Mouse (Mus musculus): ENCODE measurements around the gene Rtn4. TPM values are rescaled to one million over a fixed set of nuclear protein-coding genes. Genes with fewer than 3 reads are reported as not detected.

Rtn4 gene
- polyA plus RNA-seq, 1 experiment from 2014 or later, result 73.7 TPM

DNA sequence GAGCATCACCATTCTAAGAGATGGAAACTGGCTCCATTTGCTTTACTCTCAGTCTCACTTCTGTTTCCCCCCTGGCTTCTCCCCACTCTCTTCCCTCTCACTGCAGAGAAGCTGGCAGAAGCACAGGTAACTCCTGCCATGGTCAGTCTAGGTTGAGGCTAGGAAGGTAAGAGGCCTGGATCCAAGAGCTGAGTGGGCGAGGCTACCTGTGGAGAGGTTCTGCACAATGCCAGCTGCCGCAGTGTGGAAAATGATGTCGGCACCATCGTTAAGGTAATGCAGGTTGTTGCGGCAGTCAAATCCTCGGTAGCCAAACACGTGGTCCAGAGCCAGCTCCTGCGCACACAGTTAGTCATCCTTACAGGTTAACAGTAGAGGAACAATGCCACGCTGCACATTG, 68.6 kb downstream of the Rtn4 start:
- no peak for ATAC-seq (ENCODE audit: low FRiP score)
- no peak overlapping the region for H3K4me3 ChIP-seq (ENCODE audit: low read depth, low read length)
- DNase-seq (ENCODE audit: low spot score), result no peak
- H3K27ac ChIP-seq (ENCODE audit: low read depth, low read length), result no peak overlapping the region
- WGBS, result 89% methylated on average over 9 of the region's 9 CpGs
- H3K9ac ChIP-seq (ENCODE audit: low read depth, low read length), result no peak overlapping the region
- H3K4me2 ChIP-seq (replicated peaks; ENCODE audit: low read depth, low read length), result no peak overlapping the region
- no peaks in the 10 kb centered on the region for H3K27me3 ChIP-seq (ENCODE audit: control insufficient read depth, insufficient read depth, low read length)
- H3K4me1 ChIP-seq (replicated peaks; ENCODE audit: control insufficient read depth, insufficient read depth, low read length), result no peaks in the 10 kb centered on the region
- H3K36me3 ChIP-seq (ENCODE audit: control insufficient read depth, insufficient read depth, low read length), result no peaks in the 10 kb centered on the region
- H3K9me3 ChIP-seq (ENCODE audit: control insufficient read depth, low read length), result no peaks in the 10 kb centered on the region

DNA sequence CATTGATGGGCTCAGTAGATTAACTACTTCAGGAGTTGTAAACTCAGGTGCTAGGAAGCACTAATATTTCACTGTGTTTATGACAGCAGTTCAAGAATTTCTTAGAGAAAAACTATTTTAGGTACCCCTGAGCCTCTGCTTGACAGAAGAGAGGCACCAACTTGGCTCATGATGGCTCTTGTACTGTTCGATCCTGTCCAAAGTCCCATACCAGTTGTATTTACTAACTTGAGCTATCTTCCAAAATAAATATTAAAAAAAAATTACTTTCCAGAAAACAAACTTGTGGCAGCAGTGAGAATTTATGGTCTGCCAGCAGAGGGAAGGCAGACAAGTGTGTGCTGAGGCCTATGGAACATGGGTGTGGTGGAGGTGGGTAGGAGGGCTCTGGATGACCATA, 70.0 kb downstream of the Rtn4 start:
- no peak overlapping the region for H3K27ac ChIP-seq (ENCODE audit: low read depth, low read length)
- DNase-seq (ENCODE audit: low spot score), result no peak
- H3K4me1 ChIP-seq (replicated peaks; ENCODE audit: control insufficient read depth, insufficient read depth, low read length), result no peaks in the 10 kb centered on the region
- no peaks in the 10 kb centered on the region for H3K36me3 ChIP-seq (ENCODE audit: control insufficient read depth, insufficient read depth, low read length)
- 87% methylated on average over 1 of the region's 1 CpGs for WGBS
- H3K27me3 ChIP-seq (ENCODE audit: control insufficient read depth, insufficient read depth, low read length), result no peaks in the 10 kb centered on the region
- no peak overlapping the region for H3K9ac ChIP-seq (ENCODE audit: low read depth, low read length)
- H3K4me2 ChIP-seq (replicated peaks; ENCODE audit: low read depth, low read length), result no peak overlapping the region
- no peak overlapping the region for H3K4me3 ChIP-seq (ENCODE audit: low read depth, low read length)
- H3K9me3 ChIP-seq (ENCODE audit: control insufficient read depth, low read length), result no peaks in the 10 kb centered on the region
- ATAC-seq (ENCODE audit: low FRiP score), result no peak

DNA sequence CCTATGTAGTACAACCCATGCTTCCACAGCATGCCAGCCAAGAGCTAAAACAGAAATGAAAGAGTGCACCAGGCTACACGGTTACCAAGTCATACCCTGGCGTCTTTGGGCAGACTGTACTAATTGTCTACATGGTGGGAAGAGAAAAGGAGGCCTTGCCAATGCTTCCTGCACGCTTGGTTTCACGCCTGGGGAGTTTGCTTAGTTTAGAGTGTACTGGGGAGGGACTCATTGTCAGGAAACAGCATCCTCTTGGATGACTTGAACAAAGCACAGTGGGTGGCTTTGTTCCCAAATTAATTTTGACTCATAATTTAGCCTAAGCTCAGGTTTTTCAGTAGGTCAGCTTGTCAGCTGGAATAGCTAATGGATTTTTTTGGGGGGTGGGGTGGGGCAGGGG, 72.3 kb downstream of the Rtn4 start:
- Histone ChIP-seq H3K4me1 (replicated peaks; ENCODE audit: control insufficient read depth, insufficient read depth, low read length) (no peaks in the 10 kb centered on the region), H3K27me3 (ENCODE audit: control insufficient read depth, insufficient read depth, low read length) (no peaks in the 10 kb centered on the region), H3K9ac (ENCODE audit: low read depth, low read length) (no peak overlapping the region), H3K4me3 (ENCODE audit: low read depth, low read length) (no peak overlapping the region), H3K4me2 (replicated peaks; ENCODE audit: low read depth, low read length) (no peak overlapping the region), H3K36me3 (ENCODE audit: control insufficient read depth, insufficient read depth, low read length) (no peaks in the 10 kb centered on the region), H3K9me3 (ENCODE audit: control insufficient read depth, low read length) (no peaks in the 10 kb centered on the region), H3K27ac (ENCODE audit: low read depth, low read length) (no peak overlapping the region)
- 66% methylated on average over 4 of the region's 4 CpGs for WGBS
- no peak for DNase-seq (ENCODE audit: low spot score)
- ATAC-seq (ENCODE audit: low FRiP score), result no peak

DNA sequence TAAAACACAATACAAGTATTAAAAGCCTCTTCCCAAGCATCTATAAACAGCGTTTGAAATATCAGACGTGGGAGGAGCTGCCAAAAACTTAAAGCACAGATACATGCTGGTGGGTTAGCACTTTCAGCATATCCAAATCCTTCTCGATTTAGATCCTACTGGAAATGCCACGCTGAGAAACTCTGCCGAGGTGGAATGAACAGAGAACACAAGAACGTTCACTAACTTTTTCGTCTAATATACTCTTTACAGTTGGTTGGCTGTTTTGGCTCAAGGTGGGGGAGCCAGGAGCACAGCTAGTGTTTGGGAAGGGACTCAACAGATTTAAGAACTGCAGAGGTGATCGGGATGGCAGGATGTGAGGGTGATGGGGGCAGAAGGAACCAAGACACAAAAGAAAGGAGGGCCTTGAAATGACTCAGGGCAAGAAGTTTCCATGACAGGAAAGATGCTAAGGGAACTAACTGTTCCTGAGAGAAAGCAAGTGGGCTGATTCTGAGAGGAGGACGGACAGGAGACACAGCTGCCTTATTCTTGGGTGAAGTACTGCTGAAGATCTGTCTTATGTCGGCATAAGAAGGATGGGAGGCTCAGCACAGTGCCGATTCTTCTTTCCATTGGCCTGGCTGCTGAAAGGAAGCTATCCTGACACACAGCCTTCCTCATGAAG, 73.7 kb downstream of the Rtn4 start:
- no peak overlapping the region for H3K27ac ChIP-seq (ENCODE audit: low read depth, low read length)

DNA sequence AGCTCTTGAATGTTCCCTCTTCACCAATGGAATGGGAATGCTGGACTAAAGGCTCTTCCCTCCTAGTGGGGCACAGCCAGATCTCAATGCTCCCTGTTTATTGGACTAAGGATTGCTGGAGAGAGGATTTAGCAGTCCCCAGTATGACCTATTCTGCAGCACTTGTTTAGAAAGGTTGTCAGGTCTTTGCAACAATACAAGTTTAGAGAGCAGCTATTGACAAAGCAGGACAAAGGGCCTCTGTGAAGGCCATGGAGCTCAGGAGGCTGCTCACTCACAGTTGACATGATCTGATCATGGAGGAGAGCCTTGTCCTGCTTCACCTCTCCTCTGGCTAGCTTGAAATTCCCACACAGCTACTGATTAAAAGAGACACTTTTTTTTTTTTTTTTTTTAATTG, 75.8 kb downstream of the Rtn4 start:
- DNase-seq (ENCODE audit: low spot score), result no peak

More for the DNA sequence above, 73.7 kb downstream of the Rtn4 start:
- 82% methylated on average over 11 of the region's 11 CpGs for WGBS
- DNase-seq (ENCODE audit: low spot score) (no peak), ATAC-seq (ENCODE audit: low FRiP score) (no peak)
- Histone ChIP-seq H3K27me3 (ENCODE audit: control insufficient read depth, insufficient read depth, low read length) (no peaks in the 10 kb centered on the region), H3K4me3 (ENCODE audit: low read depth, low read length) (no peak overlapping the region), H3K9me3 (ENCODE audit: control insufficient read depth, low read length) (no peaks in the 10 kb centered on the region), H3K36me3 (ENCODE audit: control insufficient read depth, insufficient read depth, low read length) (no peaks in the 10 kb centered on the region), H3K4me1 (replicated peaks; ENCODE audit: control insufficient read depth, insufficient read depth, low read length) (no peaks in the 10 kb centered on the region), H3K9ac (ENCODE audit: low read depth, low read length) (no peak overlapping the region), H3K4me2 (replicated peaks; ENCODE audit: low read depth, low read length) (no peak overlapping the region)

DNA sequence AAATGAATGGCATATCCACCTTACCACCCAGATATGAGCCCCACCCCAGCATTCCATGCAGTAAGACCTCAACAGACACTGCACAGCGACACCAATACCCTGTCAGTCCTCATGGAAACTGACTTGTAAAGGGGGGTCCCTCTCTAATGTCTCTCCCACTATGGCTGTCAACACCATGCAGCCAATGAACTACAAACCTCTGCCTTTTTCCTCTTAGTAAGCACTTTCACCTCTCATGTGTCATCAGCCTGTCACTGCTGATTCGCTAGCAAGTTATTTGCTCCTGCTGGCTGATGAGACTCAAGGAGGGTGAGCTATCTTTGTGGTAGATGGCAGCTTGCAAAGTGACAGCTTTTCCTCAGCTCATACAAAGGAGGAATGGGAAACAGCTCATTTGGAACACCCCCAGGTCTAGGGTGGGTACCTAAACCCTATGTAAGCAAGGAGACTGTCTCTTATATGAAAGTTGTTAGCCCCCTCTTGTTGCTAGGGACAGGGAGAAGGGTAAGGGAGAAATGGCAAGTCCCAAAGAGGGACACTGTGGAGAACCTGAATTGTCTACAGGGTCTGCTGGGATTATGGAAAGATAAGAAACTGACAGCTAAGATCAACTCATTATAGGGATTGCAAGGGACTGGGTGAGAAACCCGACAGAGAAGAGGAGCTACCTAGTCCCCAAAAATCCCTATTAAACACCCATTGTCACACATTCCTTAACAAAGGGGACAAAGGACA, 78.1 kb downstream of the Rtn4 start:
- no peak for ATAC-seq (ENCODE audit: low FRiP score)
- Histone ChIP-seq H3K9me3 (ENCODE audit: control insufficient read depth, low read length) (no peaks in the 10 kb centered on the region), H3K4me3 (ENCODE audit: low read depth, low read length) (no peak overlapping the region), H3K9ac (ENCODE audit: low read depth, low read length) (no peak overlapping the region), H3K27me3 (ENCODE audit: control insufficient read depth, insufficient read depth, low read length) (no peaks in the 10 kb centered on the region), H3K4me2 (replicated peaks; ENCODE audit: low read depth, low read length) (no peak overlapping the region), H3K4me1 (replicated peaks; ENCODE audit: control insufficient read depth, insufficient read depth, low read length) (no peaks in the 10 kb centered on the region), H3K36me3 (ENCODE audit: control insufficient read depth, insufficient read depth, low read length) (no peaks in the 10 kb centered on the region), H3K27ac (ENCODE audit: low read depth, low read length) (no peak overlapping the region)
- WGBS, result 75% methylated on average over 3 of the region's 3 CpGs
- DNase-seq (ENCODE audit: low spot score), result no peak

More for the DNA sequence above, 75.8 kb downstream of the Rtn4 start:
- Histone ChIP-seq H3K4me1 (replicated peaks; ENCODE audit: control insufficient read depth, insufficient read depth, low read length) (no peaks in the 10 kb centered on the region), H3K4me3 (ENCODE audit: low read depth, low read length) (no peak overlapping the region), H3K36me3 (ENCODE audit: control insufficient read depth, insufficient read depth, low read length) (no peaks in the 10 kb centered on the region), H3K9me3 (ENCODE audit: control insufficient read depth, low read length) (no peaks in the 10 kb centered on the region), H3K4me2 (replicated peaks; ENCODE audit: low read depth, low read length) (no peak overlapping the region), H3K27ac (ENCODE audit: low read depth, low read length) (no peak overlapping the region), H3K27me3 (ENCODE audit: control insufficient read depth, insufficient read depth, low read length) (no peaks in the 10 kb centered on the region), H3K9ac (ENCODE audit: low read depth, low read length) (no peak overlapping the region)
- ATAC-seq (ENCODE audit: low FRiP score), result no peak

DNA sequence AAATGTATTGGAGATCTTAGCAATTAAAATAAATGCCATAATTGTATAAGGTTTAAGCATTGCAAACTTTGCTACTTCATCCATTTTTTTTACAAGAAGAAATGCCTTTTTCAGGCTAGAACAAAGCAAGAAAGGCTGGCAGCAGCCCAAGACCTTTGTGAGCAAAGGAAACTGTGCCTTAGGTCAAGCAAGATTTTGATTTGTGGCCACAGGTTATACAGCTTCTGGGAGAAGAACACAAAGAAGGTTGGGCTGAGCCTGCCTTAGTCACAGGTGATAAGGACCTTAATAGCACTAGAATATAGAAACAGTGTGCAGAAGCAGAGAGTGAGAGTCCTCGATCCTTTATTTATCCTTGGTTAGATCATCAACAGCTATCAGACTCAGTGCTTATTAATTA, 79.5 kb downstream of the Rtn4 start:
- DNase-seq (ENCODE audit: low spot score), result no peak
- H3K4me1 ChIP-seq (replicated peaks; ENCODE audit: control insufficient read depth, insufficient read depth, low read length), result no peaks in the 10 kb centered on the region
- 91% methylated on average over 1 of the region's 1 CpGs for WGBS

DNA sequence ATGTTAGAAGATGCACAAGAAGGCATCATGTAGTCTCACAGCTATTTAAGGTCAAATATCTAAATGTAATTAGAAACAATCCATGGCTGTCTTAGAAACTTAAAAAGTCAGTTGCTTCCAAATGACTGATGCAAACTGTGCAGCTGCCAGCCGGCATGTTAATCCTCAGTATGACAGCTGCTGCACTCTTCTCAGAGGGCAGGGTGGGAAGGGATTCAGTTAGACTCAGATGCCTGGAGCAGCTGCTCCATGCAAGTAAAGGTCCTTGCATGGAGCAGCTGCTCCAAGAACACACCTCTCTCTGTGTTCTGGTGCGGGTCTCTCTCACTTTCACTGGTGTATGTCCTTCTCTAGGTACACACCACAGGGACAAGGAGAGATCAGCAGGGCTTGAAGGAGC, 81.5 kb downstream of the Rtn4 start:
- no peaks in the 10 kb centered on the region for H3K27me3 ChIP-seq (ENCODE audit: control insufficient read depth, insufficient read depth, low read length)
- peak; percentile 77; the same call in 1 of the 2 replicates for ATAC-seq (ENCODE audit: low FRiP score)
- 56% methylated on average over 2 of the region's 2 CpGs for WGBS
- no peaks in the 10 kb centered on the region for H3K9me3 ChIP-seq (ENCODE audit: control insufficient read depth, low read length)
- H3K27ac ChIP-seq (ENCODE audit: low read depth, low read length), result no peak overlapping the region
- no peak overlapping the region for H3K4me2 ChIP-seq (replicated peaks; ENCODE audit: low read depth, low read length)
- DNase-seq (ENCODE audit: low spot score), result peak; percentile 12
- H3K4me1 ChIP-seq (replicated peaks; ENCODE audit: control insufficient read depth, insufficient read depth, low read length), result no peaks in the 10 kb centered on the region
- H3K9ac ChIP-seq (ENCODE audit: low read depth, low read length), result no peak overlapping the region
- no peaks in the 10 kb centered on the region for H3K36me3 ChIP-seq (ENCODE audit: control insufficient read depth, insufficient read depth, low read length)
- H3K4me3 ChIP-seq (ENCODE audit: low read depth, low read length), result no peak overlapping the region

More for the DNA sequence above, 79.5 kb downstream of the Rtn4 start:
- H3K27ac ChIP-seq (ENCODE audit: low read depth, low read length), result no peak overlapping the region
- no peak overlapping the region for H3K9ac ChIP-seq (ENCODE audit: low read depth, low read length)
- no peaks in the 10 kb centered on the region for H3K36me3 ChIP-seq (ENCODE audit: control insufficient read depth, insufficient read depth, low read length)
- no peak overlapping the region for H3K4me3 ChIP-seq (ENCODE audit: low read depth, low read length)
- H3K9me3 ChIP-seq (ENCODE audit: control insufficient read depth, low read length), result no peaks in the 10 kb centered on the region
- no peaks in the 10 kb centered on the region for H3K27me3 ChIP-seq (ENCODE audit: control insufficient read depth, insufficient read depth, low read length)
- no peak overlapping the region for H3K4me2 ChIP-seq (replicated peaks; ENCODE audit: low read depth, low read length)
- no peak for ATAC-seq (ENCODE audit: low FRiP score)

DNA sequence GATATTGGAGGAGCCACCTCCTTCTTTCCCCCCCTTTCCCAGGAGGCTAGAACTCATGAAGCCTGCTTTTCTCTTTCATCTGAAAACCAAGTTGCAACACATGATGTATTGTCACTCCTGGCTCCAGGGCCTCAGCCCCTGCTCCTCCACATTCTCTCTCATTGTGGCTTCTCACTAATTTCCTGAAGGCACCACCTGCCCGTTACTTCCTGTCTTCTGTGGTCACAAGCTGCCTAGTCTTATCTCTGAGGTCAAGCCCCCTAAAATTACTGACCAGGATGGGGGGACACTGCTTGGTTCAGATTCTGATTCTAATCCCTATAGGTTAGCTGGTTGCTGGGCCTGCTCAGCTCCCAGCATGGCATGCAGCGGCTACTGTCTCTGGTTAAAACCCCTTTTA, 82.0 kb downstream of the Rtn4 start:
- Histone ChIP-seq H3K4me1 (replicated peaks; ENCODE audit: control insufficient read depth, insufficient read depth, low read length) (no peaks in the 10 kb centered on the region), H3K36me3 (ENCODE audit: control insufficient read depth, insufficient read depth, low read length) (no peaks in the 10 kb centered on the region), H3K4me2 (replicated peaks; ENCODE audit: low read depth, low read length) (no peak overlapping the region), H3K27ac (ENCODE audit: low read depth, low read length) (no peak overlapping the region), H3K4me3 (ENCODE audit: low read depth, low read length) (no peak overlapping the region), H3K9me3 (ENCODE audit: control insufficient read depth, low read length) (no peaks in the 10 kb centered on the region), H3K9ac (ENCODE audit: low read depth, low read length) (no peak overlapping the region), H3K27me3 (ENCODE audit: control insufficient read depth, insufficient read depth, low read length) (no peaks in the 10 kb centered on the region)
- WGBS, result 72% methylated on average over 2 of the region's 2 CpGs
- ATAC-seq (ENCODE audit: low FRiP score) (peak; percentile 23; the same call in 1 of the 2 replicates), DNase-seq (ENCODE audit: low spot score) (no peak)
